ENCODE assay signal across 9 mouse cellular contexts in genomic region chr7:122199296-122199695, GRCm38 (mm10). TPM values are rescaled to one million over a fixed set of nuclear protein-coding genes. Genes with fewer than 3 reads are reported as not detected.
DNase-seq lines count a peak whose midpoint lies in the region; ATAC-seq lines count a peak whose summit lies in the region.
"Had no signal": no experiment of that assay in that cellular context is flagged by ENCODE, and none has a peak within 500 bp of the region (broad histone marks: within the 10 kb centered on the region; RNA-seq: fewer than 3 reads in every experiment).

No protein-coding gene starts in this region.

- 35% methylated on average over 5 of the region's 5 CpGs for WGBS in midbrain, embryonic 11.5 days
- 32% methylated on average over 5 of the region's 5 CpGs for WGBS in midbrain, embryonic 13.5 days
- WGBS in forebrain, embryonic 16.5 days, result 29% methylated on average over 5 of the region's 5 CpGs

- H3K4me3 ChIP-seq in midbrain, embryonic 11.5 days (ENCODE audit: low read depth, low read length), result no peak overlapping the region
- no peak overlapping the region for H3K4me3 ChIP-seq in midbrain, embryonic 13.5 days (replicated peaks)
- no peak overlapping the region for H3K4me3 ChIP-seq in forebrain, embryonic 16.5 days (replicated peaks; ENCODE audit: low read length)
- H3K4me3 ChIP-seq: neural tube, embryonic 13.5 days had no signal

- no peak for ATAC-seq in midbrain, embryonic 11.5 days (ENCODE audit: low FRiP score)
- no peak for ATAC-seq in midbrain, embryonic 13.5 days
- no peak for ATAC-seq in forebrain, embryonic 16.5 days

- H3K36me3 ChIP-seq in midbrain, embryonic 11.5 days (ENCODE audit: control insufficient read depth, insufficient read depth, low read length), result no peaks in the 10 kb centered on the region
- no peaks in the 10 kb centered on the region for H3K36me3 ChIP-seq in midbrain, embryonic 13.5 days
- no peaks in the 10 kb centered on the region for H3K36me3 ChIP-seq in splenic B cell, adult 2 months (ENCODE audit: control insufficient read depth, insufficient read depth, low read length, poor library complexity, severe bottlenecking)
- no peaks in the 10 kb centered on the region for H3K36me3 ChIP-seq in forebrain, embryonic 16.5 days (ENCODE audit: control insufficient read depth, insufficient read depth)
- H3K36me3 ChIP-seq: neural tube, embryonic 13.5 days had no signal

- H3K27ac ChIP-seq in midbrain, embryonic 11.5 days (ENCODE audit: low read depth, low read length), result no peak overlapping the region
- no peak overlapping the region for H3K27ac ChIP-seq in midbrain, embryonic 13.5 days
- no peak overlapping the region for H3K27ac ChIP-seq in forebrain, embryonic 16.5 days (ENCODE audit: low read length)
- H3K27ac ChIP-seq: neural tube, embryonic 13.5 days had no signal

- peak; percentile 66 to 78 for DNase-seq in cerebellum, postnatal 10 days
- no peak for DNase-seq in cerebellum, adult 9-11 months
- peak; percentile 90 for DNase-seq in midbrain, embryonic 11.5 days (ENCODE audit: low spot score, missing footprints)
- DNase-seq in c-Kit-positive CD71-negative TER-119-negative erythroid progenitor cells, embryonic 14.5 days (ENCODE audit: low read depth), result peak; percentile 18
- peak; percentile 23 for DNase-seq in layer of hippocampus, adult 9-11 months
- peak; percentile 64 for DNase-seq in splenic B cell, adult 2 months (ENCODE audit: low read depth, low spot score)

- no peak overlapping the region for H3K9ac ChIP-seq in midbrain, embryonic 11.5 days (ENCODE audit: low read length)
- no peak overlapping the region for H3K9ac ChIP-seq in midbrain, embryonic 13.5 days (replicated peaks)
- no peak overlapping the region for H3K9ac ChIP-seq in forebrain, embryonic 16.5 days (replicated peaks; ENCODE audit: low read depth, low read length)
- H3K9ac ChIP-seq: neural tube, embryonic 13.5 days had no signal

- H3K4me1 ChIP-seq in midbrain, embryonic 11.5 days (ENCODE audit: control insufficient read depth, insufficient read depth, low read length), result no peaks in the 10 kb centered on the region
- no peaks in the 10 kb centered on the region for H3K4me1 ChIP-seq in midbrain, embryonic 13.5 days (replicated peaks)
- H3K4me1 ChIP-seq in forebrain, embryonic 16.5 days (replicated peaks; ENCODE audit: control insufficient read depth, insufficient read depth, low read length), result no peaks in the 10 kb centered on the region
- H3K4me1 ChIP-seq: neural tube, embryonic 13.5 days had no signal

- no peak overlapping the region for H3K4me2 ChIP-seq in midbrain, embryonic 11.5 days
- H3K4me2 ChIP-seq in midbrain, embryonic 13.5 days (replicated peaks), result no peak overlapping the region
- H3K4me2 ChIP-seq in forebrain, embryonic 16.5 days (ENCODE audit: low read length), result no peak overlapping the region
- H3K4me2 ChIP-seq: neural tube, embryonic 13.5 days had no signal

- H3K27me3 ChIP-seq in midbrain, embryonic 11.5 days (ENCODE audit: control insufficient read depth, insufficient read depth, low read length), result no peaks in the 10 kb centered on the region
- H3K27me3 ChIP-seq in midbrain, embryonic 13.5 days, result no peaks in the 10 kb centered on the region
- H3K27me3 ChIP-seq in splenic B cell, adult 2 months (ENCODE audit: control insufficient read depth, insufficient read depth, low read length, poor library complexity, severe bottlenecking), result no peaks in the 10 kb centered on the region
- H3K27me3 ChIP-seq in forebrain, embryonic 16.5 days (replicated peaks; ENCODE audit: control insufficient read depth, insufficient read depth, low read length), result no peaks in the 10 kb centered on the region
- H3K27me3 ChIP-seq: neural tube, embryonic 13.5 days had no signal

- H3K9me3 ChIP-seq in midbrain, embryonic 11.5 days (ENCODE audit: control insufficient read depth, low read length), result no peaks in the 10 kb centered on the region
- no peaks in the 10 kb centered on the region for H3K9me3 ChIP-seq in midbrain, embryonic 13.5 days
- H3K9me3 ChIP-seq in forebrain, embryonic 16.5 days (ENCODE audit: control insufficient read depth, low read length), result 0 out of 2 replicates have a peak, but pooled peaks cover 3% of the 10 kb centered on the region
- H3K9me3 ChIP-seq: neural tube, embryonic 13.5 days had no signal

RNA-seq across cellular contexts. Expression of gene Ern2, which starts 13.3 kb away (rescaled TPM):
- polyA plus RNA-seq in midbrain, embryonic 11.5 days (2014; fragmentation: Nextera tagmentation; extraction: Ambion mirVana), result 0.04 and 0.07 TPM in 2 replicates
- 0.78 and 1.1 TPM in 2 replicates for polyA plus RNA-seq in midbrain, embryonic 13.5 days (2015; fragmentation: Nextera tagmentation; extraction: Ambion mirVana)
- polyA plus RNA-seq in forebrain, embryonic 16.5 days (2015; fragmentation: Nextera tagmentation; extraction: Ambion mirVana), result 0.37 and 1.7 TPM in 2 replicates

RNA-seq across cellular contexts. Expression of gene Chp2, which starts 20.0 kb away (rescaled TPM):
- 0.20 and 0.29 TPM in 2 replicates for polyA plus RNA-seq in midbrain, embryonic 11.5 days (2014; fragmentation: Nextera tagmentation; extraction: Ambion mirVana)
- 1.2 and 1.5 TPM in 2 replicates for polyA plus RNA-seq in midbrain, embryonic 13.5 days (2015; fragmentation: Nextera tagmentation; extraction: Ambion mirVana)
- polyA plus RNA-seq in forebrain, embryonic 16.5 days (2015; fragmentation: Nextera tagmentation; extraction: Ambion mirVana), result 0.57 and 1.2 TPM in 2 replicates

RNA-seq across cellular contexts. Expression of gene Plk1, which starts 40.1 kb away (rescaled TPM):
- 114 and 129 TPM in 2 replicates for polyA plus RNA-seq in midbrain, embryonic 11.5 days (2014; fragmentation: Nextera tagmentation; extraction: Ambion mirVana)
- 54.5 and 55.2 TPM in 2 replicates for polyA plus RNA-seq in midbrain, embryonic 13.5 days (2015; fragmentation: Nextera tagmentation; extraction: Ambion mirVana)
- polyA plus RNA-seq in forebrain, embryonic 16.5 days (2015; fragmentation: Nextera tagmentation; extraction: Ambion mirVana), result 46.2 and 54.4 TPM in 2 replicates
